Mouse (Mus musculus) left cerebral cortex, postnatal 36 days (tissue): ENCODE data around the gene Epn3. TPM values are rescaled to one million over a fixed set of nuclear protein-coding genes. Genes with fewer than 3 reads are reported as not detected.

Source experiments
- DNase-seq, 2 experiments: peaks; one replicate each; pipeline ENCODE4 v3.0.0; 2021 to 2022; ENCODE audit warnings: low spot score in 2 of 2, mixed read lengths in 1 of 2
- intact Hi-C: fragments of 180-260 bp; cut with DNase I; formaldehyde crosslinking; loops from one replicate; pipeline ENCODE4 v1.15.1; 2025
- total RNA-seq, 2 experiments: library from RNA; stranded (reverse); gene quantifications; 2 replicates each; pipeline ENCODE4 v1.2.3; 2021

Gene Epn3
- total RNA-seq, 2 experiments from 2014 or later, result 0.77 to 1.4 TPM

- no peak for DNase-seq
- intact Hi-C loops, result no loop called here
Observed at GRCm38 (mm10) chr11:94447017-94447416, 52.8 kb downstream of the Epn3 start.

GRCm38 (mm10) chr11:94445300-94445699 lies 54.5 kb downstream of the Epn3 start:
- intact Hi-C loops, result no loop called here
- no peak for DNase-seq

GRCm38 (mm10) chr11:94444829-94445228 lies 54.9 kb downstream of the Epn3 start:
- intact Hi-C loops, result no loop called here
- DNase-seq, result no peak

GRCm38 (mm10) chr11:94441752-94442151 lies 58.0 kb downstream of the Epn3 start:
- intact Hi-C loops, result no loop called here
- DNase-seq, result no peak

GRCm38 (mm10) chr11:94441122-94441521 lies 58.7 kb downstream of the Epn3 start:
- no peak for DNase-seq
- intact Hi-C loops, result no loop called here

GRCm38 (mm10) chr11:94440421-94440820 lies 59.4 kb downstream of the Epn3 start:
- intact Hi-C loops, result no loop called here
- no peak for DNase-seq

Other genes starting within 250 kb of the Epn3 start
- not detected for gene Gm21885, start 218.1 kb downstream of the Epn3 start, total RNA-seq
- 100 to 1,000 TPM in 1 of 2 experiments, 10 to 100 TPM in 1; 85.0 to 137 TPM for gene Luc7l3, start 178.0 kb downstream of the Epn3 start, total RNA-seq
- gene Ankrd40, start 172.0 kb downstream of the Epn3 start, total RNA-seq, result 100 to 1,000 TPM; 136 to 145 TPM
- gene Abcc3, start 107.0 kb downstream of the Epn3 start, total RNA-seq, result 1 to 10 TPM; 2.0 to 3.0 TPM
- 100 to 1,000 TPM in 1 of 2 experiments, 10 to 100 TPM in 1; 70.9 to 105 TPM for gene Cacna1g, start 25.8 kb downstream of the Epn3 start, total RNA-seq
- gene Spata20, start 13.8 kb downstream of the Epn3 start, total RNA-seq, result 1 to 10 TPM in 1 of 2 experiments, under 1 TPM in 1; 0.27 to 1.3 TPM
- 1 to 10 TPM; 5.5 to 7.7 TPM for gene Mycbpap, start 21.8 kb upstream of the Epn3 start, total RNA-seq
- 10 to 100 TPM; 15.2 to 15.9 TPM for gene Rsad1, start 49.3 kb upstream of the Epn3 start, total RNA-seq
- under 1 TPM in 1 of 2 experiments, not detected in 1; 0.20 TPM for gene Chad, start 65.1 kb upstream of the Epn3 start, total RNA-seq
- 10 to 100 TPM; 14.8 to 16.7 TPM for gene Acsf2, start 101.9 kb upstream of the Epn3 start, total RNA-seq
- 10 to 100 TPM; 86.6 to 90.4 TPM for gene Lrrc59, start 129.8 kb upstream of the Epn3 start, total RNA-seq
- gene Mrpl27, start 153.8 kb upstream of the Epn3 start, total RNA-seq, result 10 to 100 TPM; 66.0 to 68.6 TPM
- gene Eme1, start 154.0 kb upstream of the Epn3 start, total RNA-seq, result not detected
- 10 to 100 TPM; 24.5 to 26.0 TPM for gene Xylt2, start 177.5 kb upstream of the Epn3 start, total RNA-seq
- not detected for gene Gm11541, start 204.5 kb upstream of the Epn3 start, total RNA-seq
- under 1 TPM in 1 of 2 experiments, not detected in 1; 0.34 TPM for gene Cdc34b, start 241.8 kb upstream of the Epn3 start, total RNA-seq